In genomic region chr4:58195936-58196335, GRCm38 (mm10) we compare ENCODE assay signal across 19 mouse cellular contexts. TPM values are rescaled to one million over a fixed set of nuclear protein-coding genes. Genes with fewer than 3 reads are reported as not detected.
DNase-seq lines count a peak whose midpoint lies in the region; ATAC-seq lines count a peak whose summit lies in the region.
"Had no signal": no experiment of that assay in that cellular context is flagged by ENCODE, and none has a peak within 500 bp of the region (broad histone marks: within the 10 kb centered on the region; RNA-seq: fewer than 3 reads in every experiment).

No protein-coding gene starts in this region.

- no peak overlapping the region for H3K4me2 ChIP-seq in lung, embryonic 15.5 days
- no peak overlapping the region for H3K4me2 ChIP-seq in kidney, embryonic 15.5 days
- H3K4me2 ChIP-seq: embryonic facial prominence, embryonic 15.5 days; limb, embryonic 15.5 days; neural tube, embryonic 12.5 days had no signal

- H3K27ac ChIP-seq in lung, embryonic 15.5 days, result 0 out of 2 replicates have a peak overlapping the region, but pooled peaks have one; percentile 71
- H3K27ac ChIP-seq in kidney, embryonic 15.5 days, result peak overlapping the region; percentile 51
- H3K27ac ChIP-seq: embryonic facial prominence, embryonic 15.5 days; kidney, postnatal 0 days; limb, embryonic 15.5 days; neural tube, embryonic 12.5 days had no signal

- no peaks in the 10 kb centered on the region for H3K9me3 ChIP-seq in lung, embryonic 15.5 days
- no peaks in the 10 kb centered on the region for H3K9me3 ChIP-seq in kidney, embryonic 15.5 days (replicated peaks)
- H3K9me3 ChIP-seq: embryonic facial prominence, embryonic 15.5 days; limb, embryonic 15.5 days; neural tube, embryonic 12.5 days had no signal

- DNase-seq in cerebellum, adult 9-11 months, result peak; percentile 25
- DNase-seq in lung, postnatal 25 days (ENCODE audit: low spot score), result no peak
- no peak for DNase-seq in spleen, postnatal 36 days (ENCODE audit: low spot score in 2 of 2)
- no peak for DNase-seq in gastrocnemius, postnatal 4 days (ENCODE audit: low spot score in 2 of 2)
- DNase-seq in left cerebral cortex, adult 9 months (ENCODE audit: low spot score in 2 of 2), result no peak
- DNase-seq: adrenal gland, postnatal 10 days; gastrocnemius, postnatal 10 days; heart, postnatal 4 days; lung, adult 18-20 months; spleen, adult 18-20 months; thymus, postnatal 14 days had no signal

- H3K4me3 ChIP-seq in lung, embryonic 15.5 days, result no peak overlapping the region
- no peak overlapping the region for H3K4me3 ChIP-seq in kidney, embryonic 15.5 days (replicated peaks)
- H3K4me3 ChIP-seq: embryonic facial prominence, embryonic 15.5 days; limb, embryonic 15.5 days; neural tube, embryonic 12.5 days had no signal

- no peaks in the 10 kb centered on the region for H3K27me3 ChIP-seq in lung, embryonic 15.5 days
- no peaks in the 10 kb centered on the region for H3K27me3 ChIP-seq in kidney, embryonic 15.5 days
- H3K27me3 ChIP-seq: embryonic facial prominence, embryonic 15.5 days; limb, embryonic 15.5 days; neural tube, embryonic 12.5 days had no signal

- H3K9ac ChIP-seq in lung, embryonic 15.5 days, result no peak overlapping the region
- no peak overlapping the region for H3K9ac ChIP-seq in kidney, embryonic 15.5 days
- H3K9ac ChIP-seq: embryonic facial prominence, embryonic 15.5 days; limb, embryonic 15.5 days; neural tube, embryonic 12.5 days had no signal

- ATAC-seq in cerebellum, adult (ENCODE audit: insufficient number of reproducible peaks, low FRiP score, low TSS enrichment), result no peak
- peak; percentile 20; the same call in 1 of the 2 replicates for ATAC-seq in lung, embryonic 15.5 days (ENCODE audit: borderline replicate concordance, extremely low read depth, low FRiP score, low TSS enrichment)
- ATAC-seq in kidney, embryonic 15.5 days (replicated peaks; ENCODE audit: low FRiP score), result no peak

- WGBS in lung, embryonic 15.5 days, result 69% methylated on average over 2 of the region's 2 CpGs
- WGBS in kidney, embryonic 15.5 days, result 78% methylated on average over 2 of the region's 2 CpGs

- H3K4me1 ChIP-seq in lung, embryonic 15.5 days, result peaks cover 22% of the 10 kb centered on the region
- peaks cover 9% of the 10 kb centered on the region for H3K4me1 ChIP-seq in kidney, embryonic 15.5 days
- H3K4me1 ChIP-seq: neural tube, embryonic 12.5 days had no signal

- H3K36me3 ChIP-seq in lung, embryonic 15.5 days, result no peaks in the 10 kb centered on the region
- H3K36me3 ChIP-seq in kidney, embryonic 15.5 days, result no peaks in the 10 kb centered on the region
- H3K36me3 ChIP-seq: limb, embryonic 15.5 days; neural tube, embryonic 12.5 days had no signal

RNA-seq across cellular contexts. Expression of gene Svep1, which starts 10.7 kb away (rescaled TPM):
- 11.2 and 12.7 TPM in 2 replicates for polyA plus RNA-seq in lung, embryonic 15.5 days (2015; fragmentation: Nextera tagmentation; extraction: Ambion mirVana)
- polyA plus RNA-seq in kidney, embryonic 15.5 days (2015; fragmentation: Nextera tagmentation; extraction: Ambion mirVana), result 3.9 and 4.7 TPM in 2 replicates
- 10 to 100 TPM; 20.8 to 24.5 TPM for total RNA-seq in gastrocnemius, postnatal 4 days (2021)
- total RNA-seq: megakaryocyte-erythroid progenitor cell, adult 5-6 weeks had no signal
